In the genomic region with DNA sequence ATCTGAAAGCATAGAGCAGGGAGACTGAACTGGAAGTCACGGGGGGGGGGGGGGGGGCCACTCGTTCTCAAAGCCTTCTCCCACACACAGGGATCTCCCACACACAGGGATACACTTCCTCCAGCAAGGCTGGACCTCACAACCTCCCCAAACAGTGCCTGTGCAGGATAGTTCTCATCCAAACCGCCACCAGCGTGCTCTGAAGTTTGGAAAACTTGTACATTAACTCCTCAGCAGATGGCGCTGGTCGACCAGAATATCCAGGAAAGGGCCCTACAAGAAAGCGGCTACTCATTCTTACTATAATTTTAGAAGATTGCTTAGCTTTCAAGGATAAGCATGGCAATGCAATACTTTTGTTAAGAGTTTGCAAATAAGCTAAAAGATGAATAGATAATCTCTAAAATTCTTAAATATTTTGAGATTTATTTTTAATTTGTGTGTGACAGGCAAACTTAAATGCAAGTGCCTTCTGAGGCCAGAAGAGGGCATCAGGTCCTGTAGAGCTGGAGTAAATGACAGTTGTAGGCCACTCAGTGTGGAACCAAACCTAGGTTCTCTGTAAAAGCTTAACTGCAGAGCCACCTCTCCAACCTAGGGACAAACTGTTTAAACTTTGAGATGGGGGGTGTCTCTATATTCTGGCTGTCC, we compare ENCODE assay signal across 9 mouse cellular contexts. TPM values are rescaled to one million over a fixed set of nuclear protein-coding genes. Genes with fewer than 3 reads are reported as not detected.
A peak's percentile ranks its signal among the peaks of the same experiment; 100 is the strongest.
DNase-seq lines count a peak whose midpoint lies in the region; ATAC-seq and TF ChIP-seq lines count a peak whose summit lies in the region.
"Had no signal": no experiment of that assay in that cellular context is flagged by ENCODE, and none has a peak within 500 bp of the region (broad histone marks: within the 10 kb centered on the region; RNA-seq: fewer than 3 reads in every experiment).

No protein-coding gene starts in this region.

- no peak for DNase-seq in testis, postnatal 14 days (ENCODE audit: low spot score)
- peak; percentile 64 for DNase-seq in adrenal gland, postnatal 14 days
- peak; percentile 78 for DNase-seq in forebrain, embryonic 11.5 days (ENCODE audit: low spot score)
- DNase-seq in urinary bladder, adult 18-20 months (ENCODE audit: low spot score in 2 of 2), result no peak

- ATAC-seq in forebrain, embryonic 11.5 days (replicated peaks; ENCODE audit: low FRiP score), result peak; percentile 71
- ATAC-seq in intestine, postnatal 0 days, result peak; percentile 41; the same call in 1 of the 2 replicates
- 0 out of 2 replicates have a peak, but pooled peaks have one; percentile 28 for ATAC-seq in liver, embryonic 16.5 days (ENCODE audit: low read depth)
- peak; percentile 74; the same call in 1 of the 2 replicates for ATAC-seq in neural tube, embryonic 15.5 days (ENCODE audit: low FRiP score)

- no peak overlapping the region for H3K27ac ChIP-seq in testis, adult 2 months (ENCODE audit: control insufficient read depth, insufficient read depth, low read depth, low read length)
- no peak overlapping the region for H3K27ac ChIP-seq in forebrain, embryonic 11.5 days (ENCODE audit: low read depth, low read length)
- no peak overlapping the region for H3K27ac ChIP-seq in intestine, postnatal 0 days (ENCODE audit: low read depth, low read length)
- no peak overlapping the region for H3K27ac ChIP-seq in liver, embryonic 16.5 days (ENCODE audit: low read length)
- no peak overlapping the region for H3K27ac ChIP-seq in neural tube, embryonic 15.5 days (replicated peaks)

- H3K4me3 ChIP-seq in testis, adult 2 months (ENCODE audit: control insufficient read depth, low read depth, low read length), result no peak overlapping the region
- no peak overlapping the region for H3K4me3 ChIP-seq in forebrain, embryonic 11.5 days (ENCODE audit: low read depth, low read length)
- H3K4me3 ChIP-seq in intestine, postnatal 0 days (ENCODE audit: low read depth, low read length), result no peak overlapping the region
- H3K4me3 ChIP-seq in liver, embryonic 16.5 days (ENCODE audit: low read depth, low read length), result no peak overlapping the region
- no peak overlapping the region for H3K4me3 ChIP-seq in neural tube, embryonic 15.5 days (replicated peaks)

- no peaks in the 10 kb centered on the region for H3K27me3 ChIP-seq in testis, adult 2 months (ENCODE audit: control insufficient read depth, insufficient read depth, low read length)
- no peaks in the 10 kb centered on the region for H3K27me3 ChIP-seq in forebrain, embryonic 11.5 days (ENCODE audit: control insufficient read depth, insufficient read depth, low read length)
- no peaks in the 10 kb centered on the region for H3K27me3 ChIP-seq in intestine, postnatal 0 days (replicated peaks; ENCODE audit: control insufficient read depth, insufficient read depth, low read length)
- H3K27me3 ChIP-seq in liver, embryonic 16.5 days (ENCODE audit: control insufficient read depth, insufficient read depth, low read depth, low read length), result no peaks in the 10 kb centered on the region
- H3K27me3 ChIP-seq in neural tube, embryonic 15.5 days (replicated peaks), result no peaks in the 10 kb centered on the region

- no peak overlapping the region for H3K9ac ChIP-seq in forebrain, embryonic 11.5 days (ENCODE audit: low read length)
- no peak overlapping the region for H3K9ac ChIP-seq in intestine, postnatal 0 days (ENCODE audit: low read depth, low read length)
- H3K9ac ChIP-seq in liver, embryonic 16.5 days (ENCODE audit: low read depth, low read length), result no peak overlapping the region
- H3K9ac ChIP-seq in neural tube, embryonic 15.5 days (replicated peaks), result no peak overlapping the region

- peak; percentile 20; the same call in 1 of the 2 replicates for TF ChIP-seq CTCF in testis, adult 2 months (IDR thresholded peaks at IDR 0.05; ENCODE audit: control insufficient read depth, insufficient read depth, insufficient replicate concordance, low read depth, low read length)
- peak; percentile 78 for TF ChIP-seq CTCF in intestine, postnatal 0 days (IDR thresholded peaks at IDR 0.05; ENCODE audit: low read depth)

- no peak for TF ChIP-seq POLR2A in testis, adult 2 months (IDR thresholded peaks at IDR 0.05; ENCODE audit: control insufficient read depth, low read depth, low read length)

- WGBS in forebrain, embryonic 11.5 days, result 6% methylated on average over 6 of the region's 7 CpGs
- WGBS in intestine, postnatal 0 days, result 13% methylated on average over 7 of the region's 7 CpGs
- 18% methylated on average over 6 of the region's 7 CpGs for WGBS in liver, embryonic 16.5 days (ENCODE audit: insufficient replicate concordance)
- WGBS in neural tube, embryonic 15.5 days, result 6% methylated on average over 7 of the region's 7 CpGs

- no peaks in the 10 kb centered on the region for H3K4me1 ChIP-seq in testis, adult 2 months (ENCODE audit: control insufficient read depth, insufficient read depth, low read length)
- H3K4me1 ChIP-seq in forebrain, embryonic 11.5 days (replicated peaks; ENCODE audit: control insufficient read depth, insufficient read depth, low read length), result no peaks in the 10 kb centered on the region
- no peaks in the 10 kb centered on the region for H3K4me1 ChIP-seq in intestine, postnatal 0 days (replicated peaks; ENCODE audit: control insufficient read depth, insufficient read depth, low read length)
- H3K4me1 ChIP-seq in liver, embryonic 16.5 days (ENCODE audit: control insufficient read depth, low read depth, low read length), result no peaks in the 10 kb centered on the region
- H3K4me1 ChIP-seq in neural tube, embryonic 15.5 days, result no peaks in the 10 kb centered on the region

- H3K4me2 ChIP-seq in forebrain, embryonic 11.5 days (ENCODE audit: low read depth, low read length, severe bottlenecking), result no peak overlapping the region
- no peak overlapping the region for H3K4me2 ChIP-seq in intestine, postnatal 0 days (replicated peaks; ENCODE audit: low read depth)
- no peak overlapping the region for H3K4me2 ChIP-seq in liver, embryonic 16.5 days (ENCODE audit: low read depth, low read length)
- no peak overlapping the region for H3K4me2 ChIP-seq in neural tube, embryonic 15.5 days

- peaks cover 4% of the 10 kb centered on the region for H3K36me3 ChIP-seq in testis, adult 2 months (ENCODE audit: control insufficient read depth, insufficient read depth, low read length)
- no peaks in the 10 kb centered on the region; the same call in 1 of the 2 replicates for H3K36me3 ChIP-seq in forebrain, embryonic 11.5 days (ENCODE audit: control insufficient read depth, insufficient read depth, low read length)
- peaks cover 35% of the 10 kb centered on the region for H3K36me3 ChIP-seq in intestine, postnatal 0 days (ENCODE audit: control insufficient read depth, insufficient read depth)
- H3K36me3 ChIP-seq in liver, embryonic 16.5 days (ENCODE audit: control insufficient read depth, insufficient read depth), result peaks cover 7% of the 10 kb centered on the region
- H3K36me3 ChIP-seq in neural tube, embryonic 15.5 days, result peaks cover 37% of the 10 kb centered on the region

- H3K9me3 ChIP-seq in forebrain, embryonic 11.5 days (ENCODE audit: control insufficient read depth, low read length), result no peaks in the 10 kb centered on the region
- no peaks in the 10 kb centered on the region for H3K9me3 ChIP-seq in intestine, postnatal 0 days (ENCODE audit: control insufficient read depth)
- no peaks in the 10 kb centered on the region for H3K9me3 ChIP-seq in liver, embryonic 16.5 days (replicated peaks; ENCODE audit: control insufficient read depth, low read length)
- no peaks in the 10 kb centered on the region for H3K9me3 ChIP-seq in neural tube, embryonic 15.5 days (replicated peaks)

RNA-seq across cellular contexts. Expression of a gene that starts 23.5 kb away (rescaled TPM):
- 0.34 and 0.48 TPM in 2 replicates for polyA plus RNA-seq in testis, adult 2 months (2012; rRNA removed)
- total RNA-seq in adrenal gland, postnatal 14 days (2021), result not detected in 2 replicates
- polyA plus RNA-seq in forebrain, embryonic 11.5 days (2014; fragmentation: Nextera tagmentation; extraction: Ambion mirVana), result 0.07 TPM in 1 of 2 replicates, not detected in the other
- polyA plus RNA-seq in intestine, postnatal 0 days (2015; fragmentation: Nextera tagmentation; extraction: Ambion mirVana), result not detected in 2 replicates
- not detected in 2 replicates for polyA plus RNA-seq in liver, embryonic 16.5 days (2015; fragmentation: Nextera tagmentation; extraction: Ambion mirVana)
- polyA plus RNA-seq in neural tube, embryonic 15.5 days (2015; fragmentation: Nextera tagmentation; extraction: Ambion mirVana), result 0.12 TPM in 1 of 2 replicates, not detected in the other
- polyA plus RNA-seq: gonadal fat pad, adult 2 months had no signal

RNA-seq across cellular contexts. Expression of a gene that starts 24.2 kb away (rescaled TPM):
- polyA plus RNA-seq in testis, adult 2 months (2012; rRNA removed), result 7.7 and 10.8 TPM in 2 replicates
- 19.4 and 24.1 TPM in 2 replicates for total RNA-seq in adrenal gland, postnatal 14 days (2021)
- polyA plus RNA-seq in forebrain, embryonic 11.5 days (2014; fragmentation: Nextera tagmentation; extraction: Ambion mirVana), result 105 and 130 TPM in 2 replicates
- polyA plus RNA-seq in intestine, postnatal 0 days (2015; fragmentation: Nextera tagmentation; extraction: Ambion mirVana), result 54.6 and 58.3 TPM in 2 replicates
- 18.1 and 27.8 TPM in 2 replicates for polyA plus RNA-seq in liver, embryonic 16.5 days (2015; fragmentation: Nextera tagmentation; extraction: Ambion mirVana)
- 125 and 142 TPM in 2 replicates for polyA plus RNA-seq in neural tube, embryonic 15.5 days (2015; fragmentation: Nextera tagmentation; extraction: Ambion mirVana)

Comparison
In these comparisons a context has a peak if more than half of its experiments do, and no peak if none do; other contexts are left out.
1. DNase-seq: peak in adrenal gland, postnatal 14 days (single experiment) and forebrain, embryonic 11.5 days (single experiment); none in testis, postnatal 14 days (single experiment) and urinary bladder, adult 18-20 months (0 of 2).
2. Peak in every context shown above with its lines, with median percentiles within 50 percentile points of each other: ATAC-seq.